Mouse (Mus musculus) granulocyte monocyte progenitor cell, adult 5-6 weeks (primary cell): ENCODE measurements at regions not wholly inside any gene's neighbourhood (a gene's known extent, or its start where the extent isn't known, plus 50 kb on each side); places are given as distances from the start of the nearest gene placed in this dataset.

Experiments
- ATAC-seq: replicated peaks from 2 replicates; pipeline ENCODE4 v1.8.0; 2016; ENCODE audit warnings: mild to moderate bottlenecking, moderate TSS enrichment, inconsistent platforms; ENCODE audit not compliant: poor library complexity, severe bottlenecking

- ATAC-seq = no peak
Observed at GRCm38 (mm10) chr15:69923833-69924232, 3423.1 kb upstream of the Lrrc6 start.

DNA sequence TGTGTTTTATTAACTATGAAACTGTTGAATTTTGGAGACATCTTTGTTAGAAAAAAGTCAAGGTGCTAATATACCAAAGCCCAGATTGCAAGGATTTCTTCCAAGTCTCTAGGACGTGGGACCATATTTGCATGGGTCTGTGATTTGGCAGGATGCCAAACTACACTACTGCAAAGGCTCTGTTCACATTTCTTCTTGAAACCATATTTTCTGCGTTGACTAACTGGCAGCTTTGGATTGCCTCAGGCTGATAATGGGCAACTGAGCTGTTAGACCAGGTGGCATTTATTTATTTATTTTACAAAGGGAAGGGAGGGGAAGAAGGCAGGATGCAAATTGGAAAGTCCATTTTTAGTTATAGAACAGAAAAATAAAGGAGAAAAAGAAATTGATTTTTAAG, 3422.6 kb upstream of the Lrrc6 start:
- ATAC-seq = no peak

GRCm38 (mm10) chr15:69922176-69922575, 3421.5 kb upstream of the Lrrc6 start:
- no peak for ATAC-seq

- ATAC-seq = no peak
Observed at GRCm38 (mm10) chr15:69885764-69886163, 3385.1 kb upstream of the Lrrc6 start.

DNA sequence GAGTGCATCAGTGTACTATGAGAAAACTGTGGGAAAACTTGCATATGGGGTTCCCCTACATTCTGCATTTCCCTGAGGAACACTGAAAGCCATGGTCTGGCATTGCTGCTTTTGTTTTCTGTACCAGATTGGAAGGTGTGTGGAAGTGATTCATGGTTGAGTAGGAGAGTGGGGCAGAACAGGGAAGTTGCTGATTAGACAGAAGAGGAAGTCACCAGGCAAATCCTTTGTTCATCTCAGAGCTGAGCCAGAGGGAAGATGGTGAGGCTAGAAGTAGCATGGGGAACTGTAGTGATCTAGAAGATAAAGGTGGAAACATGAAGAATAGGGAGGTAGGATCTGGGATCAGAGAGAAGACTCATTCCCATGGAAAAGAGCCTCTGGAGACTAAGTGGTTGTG, 3377.8 kb upstream of the Lrrc6 start:
- ATAC-seq = peak; percentile 50; the same call in 1 of the 2 replicates

GRCm38 (mm10) chr15:69853521-69853920, 3352.8 kb upstream of the Lrrc6 start:
- no peak for ATAC-seq

DNA sequence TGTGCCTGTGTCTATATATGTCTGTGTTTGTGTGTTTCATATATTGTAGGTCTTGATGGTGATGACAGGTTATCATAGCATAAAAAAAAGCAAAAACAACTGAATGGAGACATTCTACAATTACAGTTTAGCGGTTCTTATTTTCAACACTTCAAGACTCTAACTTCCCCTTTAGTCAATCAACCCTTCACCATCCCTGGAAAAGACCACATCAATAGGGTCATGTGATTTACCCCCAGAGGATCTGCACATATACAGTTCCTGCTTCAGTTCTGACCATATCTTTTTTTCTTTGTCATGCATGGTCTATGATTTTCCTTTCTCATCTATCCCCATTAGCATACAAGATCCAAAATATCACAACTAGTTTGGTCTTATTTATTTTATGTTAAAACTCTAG, 3348.9 kb upstream of the Lrrc6 start:
- ATAC-seq = peak; percentile 66
